In genomic region chr11:85976693-85977434, GRCm38 (mm10) we compare ENCODE assay signal across 19 mouse cellular contexts.
DNase-seq lines count a peak whose midpoint lies in the region; ATAC-seq and TF ChIP-seq lines count a peak whose summit lies in the region.
"Had no signal": no experiment of that assay in that cellular context is flagged by ENCODE, and none has a peak within 500 bp of the region (broad histone marks: within the 10 kb centered on the region; RNA-seq: fewer than 3 reads in every experiment).

No protein-coding gene starts in this region.

- H3K4me3 ChIP-seq in heart, embryonic 10.5 days: no peak overlapping the region
- no peak overlapping the region for H3K4me3 ChIP-seq in kidney, postnatal 0 days (replicated peaks; ENCODE audit: low read depth, low read length)
- H3K4me3 ChIP-seq in kidney, adult 2 months (ENCODE audit: insufficient read depth, low read depth, low read length): no peak overlapping the region
- peak overlapping the region; percentile 1 to 7; a peak in 3 of 4 replicates for H3K4me3 ChIP-seq in ES-E14 (ENCODE audit: insufficient read depth in 1 of 2, low read depth in 1 of 2, low read length in 2 of 2, poor library complexity in 1 of 2, severe bottlenecking in 1 of 2)
- no peak overlapping the region for H3K4me3 ChIP-seq in limb, embryonic 12.5 days (replicated peaks)
- no peak overlapping the region for H3K4me3 ChIP-seq in midbrain, embryonic 16.5 days (ENCODE audit: low read depth, low read length)
- no peak overlapping the region for H3K4me3 ChIP-seq in cerebellum, adult 2 months (replicated peaks; ENCODE audit: insufficient read depth, low read depth, low read length)
- H3K4me3 ChIP-seq: embryonic facial prominence, embryonic 13.5 days; forebrain, embryonic 13.5 days; heart, embryonic 13.5 days; hindbrain, embryonic 15.5 days had no signal

- DNase-seq in heart, adult 11 months: peak; percentile 84
- no peak for DNase-seq in heart, embryonic 10.5 days (ENCODE audit: low spot score)
- DNase-seq in kidney, postnatal 0 days (ENCODE audit: low spot score): no peak
- no peak for DNase-seq in kidney, adult 2 months
- no peak for DNase-seq in ES-E14 (ENCODE audit: low read depth, low spot score)
- no peak for DNase-seq in cerebellum, adult 2 months
- DNase-seq: adrenal gland, adult 2 months; adrenal gland, postnatal 36 days; cerebellum, adult 8-10 months; cerebellum, postnatal 14 days; forebrain, postnatal 0 days; gastrocnemius, postnatal 14 days; heart, postnatal 36 days had no signal

- WGBS in heart, embryonic 10.5 days: 80% methylated on average over 18 of the region's 18 CpGs
- WGBS in kidney, postnatal 0 days: 45% methylated on average over 18 of the region's 18 CpGs
- WGBS in kidney, adult 2 months: 63% methylated on average over 18 of the region's 18 CpGs
- WGBS in limb, embryonic 12.5 days: 70% methylated on average over 18 of the region's 18 CpGs
- 84% methylated on average over 18 of the region's 18 CpGs for WGBS in midbrain, embryonic 16.5 days
- WGBS in cerebellum, adult 2 months: 81% methylated on average over 18 of the region's 18 CpGs

- 0 out of 2 replicates have a peak, but pooled peaks have one; percentile 53 for ATAC-seq in kidney, postnatal 0 days (replicated peaks; ENCODE audit: low FRiP score, low read depth)
- no peak for ATAC-seq in limb, embryonic 12.5 days (ENCODE audit: insufficient number of reproducible peaks, insufficient read depth, low FRiP score, low TSS enrichment, low read depth)
- ATAC-seq in midbrain, embryonic 16.5 days: no peak
- ATAC-seq: forebrain, embryonic 13.5 days; forebrain, postnatal 0 days had no signal

- in situ Hi-C loops in ES-E14 (cut with MboI; ENCODE audit: low sequenced_read_pairs in 2 of 2, unreplicated experiment in 2 of 2): loop anchor here in 1 of 2 experiments (10.0 kb wide), 1 partner anchor 122 kb away; the partner anchor contains the start of gene Gm11444

- 0 out of 2 replicates have a peak overlapping the region, but pooled peaks have one; percentile 18 for H3K4me2 ChIP-seq in kidney, postnatal 0 days (ENCODE audit: low read length)
- H3K4me2 ChIP-seq in limb, embryonic 12.5 days: no peak overlapping the region
- H3K4me2 ChIP-seq in midbrain, embryonic 16.5 days (ENCODE audit: low read length): no peak overlapping the region
- H3K4me2 ChIP-seq: embryonic facial prominence, embryonic 13.5 days; forebrain, embryonic 13.5 days; heart, embryonic 13.5 days; hindbrain, embryonic 15.5 days had no signal

- H3K9me3 ChIP-seq in heart, embryonic 10.5 days: no peaks in the 10 kb centered on the region
- no peaks in the 10 kb centered on the region for H3K9me3 ChIP-seq in kidney, postnatal 0 days (replicated peaks; ENCODE audit: low read length)
- H3K9me3 ChIP-seq in ES-E14 (ENCODE audit: control insufficient read depth, insufficient read depth, low read depth, low read length): no peaks in the 10 kb centered on the region
- no peaks in the 10 kb centered on the region for H3K9me3 ChIP-seq in limb, embryonic 12.5 days
- no peaks in the 10 kb centered on the region for H3K9me3 ChIP-seq in midbrain, embryonic 16.5 days (replicated peaks; ENCODE audit: control insufficient read depth, low read length, poor library complexity, severe bottlenecking)
- H3K9me3 ChIP-seq: embryonic facial prominence, embryonic 13.5 days; forebrain, embryonic 13.5 days; heart, embryonic 13.5 days; hindbrain, embryonic 15.5 days had no signal

- H3K4me1 ChIP-seq in heart, embryonic 10.5 days: no peaks in the 10 kb centered on the region
- peaks cover 8% of the 10 kb centered on the region; the same call in 1 of the 2 replicates for H3K4me1 ChIP-seq in kidney, postnatal 0 days (replicated peaks; ENCODE audit: insufficient read depth, low read length)
- peaks cover 3% of the 10 kb centered on the region; the same call in 1 of the 2 replicates for H3K4me1 ChIP-seq in kidney, adult 2 months (ENCODE audit: control insufficient read depth, insufficient read depth, low read length)
- no peaks in the 10 kb centered on the region for H3K4me1 ChIP-seq in ES-E14 (ENCODE audit: control insufficient read depth in 2 of 2, insufficient read depth in 2 of 2, low read length in 2 of 2, poor library complexity in 1 of 2)
- H3K4me1 ChIP-seq in limb, embryonic 12.5 days (replicated peaks): peaks cover 8% of the 10 kb centered on the region
- H3K4me1 ChIP-seq in midbrain, embryonic 16.5 days (ENCODE audit: control insufficient read depth, insufficient read depth, low read length): no peaks in the 10 kb centered on the region
- H3K4me1 ChIP-seq in cerebellum, adult 2 months (ENCODE audit: control insufficient read depth, insufficient read depth, low read length): no peaks in the 10 kb centered on the region
- H3K4me1 ChIP-seq: forebrain, embryonic 13.5 days; heart, embryonic 13.5 days; hindbrain, embryonic 15.5 days had no signal

- peaks cover 6% of the 10 kb centered on the region; the same call in 1 of the 2 replicates for H3K27me3 ChIP-seq in heart, embryonic 10.5 days (ENCODE audit: insufficient read depth, poor library complexity, severe bottlenecking)
- no peaks in the 10 kb centered on the region for H3K27me3 ChIP-seq in kidney, postnatal 0 days (ENCODE audit: insufficient read depth, low read length)
- H3K27me3 ChIP-seq in kidney, adult 2 months (replicated peaks; ENCODE audit: control insufficient read depth, insufficient read depth, low read length): no peaks in the 10 kb centered on the region
- no peaks in the 10 kb centered on the region for H3K27me3 ChIP-seq in limb, embryonic 12.5 days
- no peaks in the 10 kb centered on the region for H3K27me3 ChIP-seq in midbrain, embryonic 16.5 days (ENCODE audit: control insufficient read depth, insufficient read depth, low read depth, low read length)
- H3K27me3 ChIP-seq in cerebellum, adult 2 months (ENCODE audit: control insufficient read depth, insufficient read depth, low read length): no peaks in the 10 kb centered on the region

- H3K9ac ChIP-seq in kidney, postnatal 0 days (ENCODE audit: low read depth, low read length): no peak overlapping the region
- H3K9ac ChIP-seq in ES-E14 (ENCODE audit: insufficient read depth, low read depth, low read length, poor library complexity, severe bottlenecking): no peak overlapping the region
- H3K9ac ChIP-seq in limb, embryonic 12.5 days (replicated peaks): no peak overlapping the region
- H3K9ac ChIP-seq in midbrain, embryonic 16.5 days (ENCODE audit: low read depth, low read length): no peak overlapping the region
- H3K9ac ChIP-seq: embryonic facial prominence, embryonic 13.5 days; forebrain, embryonic 13.5 days; forebrain, postnatal 0 days; heart, embryonic 13.5 days; hindbrain, embryonic 15.5 days had no signal

- no peak overlapping the region for H3K27ac ChIP-seq in heart, embryonic 10.5 days
- 0 out of 2 replicates have a peak overlapping the region, but pooled peaks have one; percentile 13 for H3K27ac ChIP-seq in kidney, postnatal 0 days
- H3K27ac ChIP-seq in kidney, adult 2 months (ENCODE audit: insufficient read depth, low read depth, low read length): no peak overlapping the region
- H3K27ac ChIP-seq in ES-E14 (ENCODE audit: insufficient read depth, low read depth, low read length, poor library complexity, severe bottlenecking): no peak overlapping the region
- 0 out of 2 replicates have a peak overlapping the region, but pooled peaks have one; percentile 3 for H3K27ac ChIP-seq in limb, embryonic 12.5 days
- no peak overlapping the region for H3K27ac ChIP-seq in midbrain, embryonic 16.5 days (ENCODE audit: low read length)
- no peak overlapping the region for H3K27ac ChIP-seq in cerebellum, adult 2 months (ENCODE audit: insufficient read depth, low read length)
- H3K27ac ChIP-seq: embryonic facial prominence, embryonic 13.5 days; forebrain, embryonic 13.5 days; heart, embryonic 13.5 days; hindbrain, embryonic 15.5 days had no signal

- TF ChIP-seq CTCF in kidney, postnatal 0 days (IDR thresholded peaks at IDR 0.05; ENCODE audit: low read depth): no peak
- no peak for TF ChIP-seq CTCF in kidney, adult 2 months (conservative IDR thresholded peaks at IDR 0.05; ENCODE audit: insufficient read depth, insufficient read length, low read depth, low read length)
- TF ChIP-seq CTCF in cerebellum, adult 2 months (IDR thresholded peaks at IDR 0.05; ENCODE audit: borderline replicate concordance, insufficient read depth, low read depth, low read length): no peak

- H3K36me3 ChIP-seq in heart, embryonic 10.5 days: no peaks in the 10 kb centered on the region
- no peaks in the 10 kb centered on the region for H3K36me3 ChIP-seq in kidney, postnatal 0 days (ENCODE audit: insufficient read depth, low read length)
- H3K36me3 ChIP-seq in kidney, adult 2 months (ENCODE audit: control insufficient read depth, insufficient read depth, low read length): no peaks in the 10 kb centered on the region
- H3K36me3 ChIP-seq in ES-E14 (ENCODE audit: control insufficient read depth, insufficient read depth, low read length, poor library complexity, severe bottlenecking): no peaks in the 10 kb centered on the region
- no peaks in the 10 kb centered on the region for H3K36me3 ChIP-seq in limb, embryonic 12.5 days
- no peaks in the 10 kb centered on the region for H3K36me3 ChIP-seq in midbrain, embryonic 16.5 days (ENCODE audit: control insufficient read depth, insufficient read depth, low read length)
- H3K36me3 ChIP-seq: embryonic facial prominence, embryonic 13.5 days; heart, embryonic 13.5 days; hindbrain, embryonic 15.5 days had no signal

- no peak for TF ChIP-seq POLR2A in kidney, adult 2 months (IDR thresholded peaks at IDR 0.05; ENCODE audit: low read depth, low read length)
- no peak for TF ChIP-seq POLR2A in cerebellum, adult 2 months (IDR thresholded peaks at IDR 0.05; ENCODE audit: borderline replicate concordance, insufficient read depth, low read length)

TF ChIP-seq in ES-E14, 5 proteins besides CTCF, POLR2A, EP300 and RAD21:
- TF ChIP-seq CHD2 (IDR thresholded peaks at IDR 0.05; ENCODE audit: low read depth, low read length) (no peak), HCFC1 (IDR thresholded peaks at IDR 0.05; ENCODE audit: borderline replicate concordance, insufficient read depth, low read length) (no peak), MAFK (IDR thresholded peaks at IDR 0.05; ENCODE audit: insufficient read depth, low read depth, low read length) (no peak), ZC3H11A (IDR thresholded peaks at IDR 0.05; ENCODE audit: borderline replicate concordance, low read depth, low read length) (no peak), ZNF384 (IDR thresholded peaks at IDR 0.05; ENCODE audit: low read depth, low read length) (no peak)

Comparison
In these comparisons a context has a peak if more than half of its experiments do, and no peak if none do; other contexts are left out.
1. H3K27ac ChIP-seq: peak in kidney, postnatal 0 days (single experiment) and limb, embryonic 12.5 days (single experiment); none in heart, embryonic 10.5 days (single experiment), kidney, adult 2 months (single experiment), ES-E14 (single experiment), midbrain, embryonic 16.5 days (single experiment) and cerebellum, adult 2 months (single experiment).
2. H3K4me3 ChIP-seq: peak in ES-E14 (2 of 2); none in heart, embryonic 10.5 days (single experiment), kidney, postnatal 0 days (single experiment), kidney, adult 2 months (single experiment), limb, embryonic 12.5 days (single experiment), midbrain, embryonic 16.5 days (single experiment) and cerebellum, adult 2 months (single experiment).